Mouse (Mus musculus): Measurements from ENCODE around the gene Olfr206. TPM values are rescaled to one million over a fixed set of nuclear protein-coding genes. Genes with fewer than 3 reads are reported as not detected.
"Not testable (repeated sequence)": the region's sequence is repeated elsewhere in the genome, so short reads cannot be mapped to it uniquely, and the experiment has no call there.

The Olfr206 gene
- not detected for polyA plus RNA-seq (2012; fragmentation: generic; extraction: Trizol)

DNA sequence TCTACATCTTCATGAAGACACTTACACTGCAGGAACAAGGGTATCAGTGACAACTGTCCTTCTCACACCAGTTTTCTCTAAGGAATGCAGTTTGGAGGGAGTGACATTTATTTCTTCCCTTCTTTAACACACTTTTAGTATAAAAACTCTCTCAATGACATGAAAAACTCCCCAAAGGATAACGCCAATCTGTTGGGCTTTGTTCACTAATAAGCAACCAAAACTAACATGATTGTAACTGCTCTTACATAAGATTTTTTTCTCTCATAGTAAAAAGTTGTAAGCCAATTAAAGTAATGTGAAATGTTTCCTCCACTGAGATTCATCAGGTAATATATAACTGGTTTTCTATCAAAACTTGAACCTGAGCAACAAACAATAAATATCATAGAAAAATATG lies at the start of gene Olfr206:
Gene Olfr206 (minus strand): TSS at position 101 of the 400 bp plus-strand sequence.
- H3K36me3 ChIP-seq (ENCODE audit: control insufficient read depth, insufficient read depth): no peaks in the 10 kb centered on the region
- no peak within 1 kb of the TSS for H3ac ChIP-seq (ENCODE audit: control insufficient read depth, insufficient read length)
- H3K4me3 ChIP-seq: no peak within 1 kb of the TSS
- no peaks in the 10 kb centered on the region for H3K27me3 ChIP-seq (ENCODE audit: control insufficient read depth, insufficient read depth, insufficient read length)
- H3K79me2 ChIP-seq (ENCODE audit: control insufficient read depth, insufficient read depth): no peaks in the 10 kb centered on the region
- H3K4me2 ChIP-seq (ENCODE audit: low read depth): no peak within 1 kb of the TSS
- no peak for TF ChIP-seq POLR2A (IDR thresholded peaks at IDR 0.05; ENCODE audit: insufficient read length, low read depth)
- no peak for TF ChIP-seq REST (IDR thresholded peaks at IDR 0.05; ENCODE audit: insufficient read depth, insufficient read length)

- no peak for TF ChIP-seq E2F4 (IDR thresholded peaks at IDR 0.05; ENCODE audit: insufficient read depth)
- no peak for TF ChIP-seq POLR2AphosphoS2 (IDR thresholded peaks at IDR 0.05; ENCODE audit: insufficient read length, low read depth)
- TF ChIP-seq MYOG (IDR thresholded peaks at IDR 0.05; ENCODE audit: control insufficient read depth in 1 of 3, insufficient read depth in 1 of 3, insufficient read length in 2 of 3, low read depth in 2 of 3): no peak
- no peak for TF ChIP-seq USF1 (IDR thresholded peaks at IDR 0.05; ENCODE audit: low read depth)
- no peak for TF ChIP-seq TCF12 (IDR thresholded peaks at IDR 0.05; ENCODE audit: insufficient read depth, poor library complexity, severe bottlenecking)
- TF ChIP-seq SRF (IDR thresholded peaks at IDR 0.05; ENCODE audit: control insufficient read depth, insufficient read length, low read depth): no peak
- TF ChIP-seq MYOD1 (IDR thresholded peaks at IDR 0.05; ENCODE audit: control insufficient read depth in 1 of 3, insufficient read length in 2 of 3, low read depth in 2 of 3): no peak
- TF ChIP-seq REST (IDR thresholded peaks at IDR 0.05; ENCODE audit: insufficient read depth, insufficient read length): no peak
- no peak for TF ChIP-seq CEBPB (IDR thresholded peaks at IDR 0.05; ENCODE audit: insufficient read depth, poor library complexity, severe bottlenecking)
- no peak for TF ChIP-seq MAX (IDR thresholded peaks at IDR 0.05; ENCODE audit: low read depth)
- TF ChIP-seq TCF3 (IDR thresholded peaks at IDR 0.05; ENCODE audit: insufficient read length, low read depth): no peak
- no peak for TF ChIP-seq POLR2A (IDR thresholded peaks at IDR 0.05; ENCODE audit: insufficient read length, low read depth)
- Histone ChIP-seq H3K4me3 (no peak overlapping the region), H3K27me3 (ENCODE audit: control insufficient read depth, insufficient read depth, insufficient read length) (no peaks in the 10 kb centered on the region), H3K79me2 (ENCODE audit: control insufficient read depth, insufficient read depth) (no peaks in the 10 kb centered on the region), H3ac (ENCODE audit: control insufficient read depth, insufficient read length) (no peak overlapping the region), H3K36me3 (ENCODE audit: control insufficient read depth, insufficient read depth) (no peaks in the 10 kb centered on the region), H3K4me2 (ENCODE audit: low read depth) (no peak overlapping the region)
Observed at GRCm38 (mm10) chr16:59393300-59393699, 44.3 kb upstream of the Olfr206 start.

GRCm38 (mm10) chr16:59363893-59364292 lies 14.8 kb upstream of the Olfr206 start, which contains the start of gene Olfr209:
Gene Olfr209, minus strand, starts transcription at chr16:59363993.
- H3K4me2 ChIP-seq (ENCODE audit: low read depth): no peak within 1 kb of the TSS
- H3K79me2 ChIP-seq (ENCODE audit: control insufficient read depth, insufficient read depth): no peaks in the 10 kb centered on the region
- no peak within 1 kb of the TSS for H3ac ChIP-seq (ENCODE audit: control insufficient read depth, insufficient read length)
- no peaks in the 10 kb centered on the region for H3K36me3 ChIP-seq (ENCODE audit: control insufficient read depth, insufficient read depth)
- TF ChIP-seq SRF (IDR thresholded peaks at IDR 0.05; ENCODE audit: control insufficient read depth, insufficient read length, low read depth): no peak
- TF ChIP-seq E2F4 (IDR thresholded peaks at IDR 0.05; ENCODE audit: insufficient read depth): no peak
- no peak for TF ChIP-seq MYOG (IDR thresholded peaks at IDR 0.05; ENCODE audit: control insufficient read depth in 1 of 3, insufficient read depth in 1 of 3, insufficient read length in 2 of 3, low read depth in 2 of 3)
- TF ChIP-seq MYOD1 (IDR thresholded peaks at IDR 0.05; ENCODE audit: control insufficient read depth in 1 of 3, insufficient read length in 2 of 3, low read depth in 2 of 3): no peak
- H3K4me3 ChIP-seq: no peak within 1 kb of the TSS
- H3K27me3 ChIP-seq (ENCODE audit: control insufficient read depth, insufficient read depth, insufficient read length): no peaks in the 10 kb centered on the region

DNA sequence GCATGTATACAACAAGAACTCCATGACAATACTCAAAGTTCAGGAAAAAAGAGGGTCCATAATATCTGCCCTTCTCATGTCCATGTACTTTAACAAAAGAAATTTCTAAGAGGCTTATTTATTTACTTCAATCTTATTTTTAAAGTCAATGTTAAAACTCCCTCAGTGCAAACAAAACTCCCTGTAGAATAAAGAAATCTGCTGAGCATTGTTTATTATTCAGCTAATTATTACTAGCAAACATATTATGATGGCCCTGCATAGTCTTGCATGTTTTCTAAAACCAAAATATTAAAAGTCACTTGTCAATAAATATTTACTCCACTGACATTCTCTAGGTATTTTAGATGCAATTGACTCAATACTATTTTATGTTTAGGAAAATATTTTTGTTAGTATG lies 18.0 kb downstream of the Olfr206 start, which contains the start of gene Olfr205:
Gene Olfr205 (minus strand): TSS at position 101 of the 400 bp plus-strand sequence.
- H3K27me3 ChIP-seq (ENCODE audit: control insufficient read depth, insufficient read depth, insufficient read length): no peaks in the 10 kb centered on the region
- no peak within 1 kb of the TSS for H3K4me3 ChIP-seq
- no peaks in the 10 kb centered on the region for H3K79me2 ChIP-seq (ENCODE audit: control insufficient read depth, insufficient read depth)
- H3ac ChIP-seq (ENCODE audit: control insufficient read depth, insufficient read length): no peak within 1 kb of the TSS
- H3K4me2 ChIP-seq (ENCODE audit: low read depth): no peak within 1 kb of the TSS
- TF ChIP-seq MYOG (IDR thresholded peaks at IDR 0.05; ENCODE audit: control insufficient read depth in 1 of 3, insufficient read depth in 1 of 3, insufficient read length in 2 of 3, low read depth in 2 of 3): no peak
- no peak for TF ChIP-seq POLR2A (IDR thresholded peaks at IDR 0.05; ENCODE audit: insufficient read length, low read depth)
- TF ChIP-seq SRF (IDR thresholded peaks at IDR 0.05; ENCODE audit: control insufficient read depth, insufficient read length, low read depth): no peak
- TF ChIP-seq TCF12 (IDR thresholded peaks at IDR 0.05; ENCODE audit: insufficient read depth, poor library complexity, severe bottlenecking): no peak
- no peak for TF ChIP-seq REST (IDR thresholded peaks at IDR 0.05; ENCODE audit: insufficient read depth, insufficient read length)
- no peak for TF ChIP-seq TCF3 (IDR thresholded peaks at IDR 0.05; ENCODE audit: insufficient read length, low read depth)
- no peak for TF ChIP-seq MYOD1 (IDR thresholded peaks at IDR 0.05; ENCODE audit: control insufficient read depth in 1 of 3, insufficient read length in 2 of 3, low read depth in 2 of 3)
- TF ChIP-seq CEBPB (IDR thresholded peaks at IDR 0.05; ENCODE audit: insufficient read depth, poor library complexity, severe bottlenecking): no peak
- no peak for TF ChIP-seq USF1 (IDR thresholded peaks at IDR 0.05; ENCODE audit: low read depth)
- no peak for TF ChIP-seq POLR2AphosphoS2 (IDR thresholded peaks at IDR 0.05; ENCODE audit: insufficient read length, low read depth)
- TF ChIP-seq MAX (IDR thresholded peaks at IDR 0.05; ENCODE audit: low read depth): no peak
- no peak for TF ChIP-seq E2F4 (IDR thresholded peaks at IDR 0.05; ENCODE audit: insufficient read depth)
- H3K36me3 ChIP-seq (ENCODE audit: control insufficient read depth, insufficient read depth): no peaks in the 10 kb centered on the region

DNA sequence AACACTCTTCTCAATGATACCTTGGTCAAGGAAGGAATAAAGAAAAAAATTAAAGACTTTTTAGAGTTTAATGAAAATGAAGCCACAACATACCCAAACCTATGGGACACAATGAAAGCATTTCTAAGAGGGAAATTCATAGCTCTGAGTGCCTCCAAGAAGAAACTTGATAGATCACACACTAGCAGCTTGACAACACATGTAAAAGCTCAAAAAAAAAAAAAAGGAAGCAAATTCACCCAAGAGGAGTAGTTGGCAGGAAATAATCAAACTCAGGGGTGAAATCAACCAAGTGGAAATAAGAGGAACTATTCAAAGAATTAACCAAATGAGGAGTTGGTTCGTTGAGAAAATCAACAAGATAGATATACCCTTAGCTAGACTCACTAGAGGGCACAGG lies 25.8 kb downstream of the Olfr206 start:
- H3K4me2 ChIP-seq (ENCODE audit: low read depth); H3K36me3 ChIP-seq (ENCODE audit: control insufficient read depth, insufficient read depth); H3K79me2 ChIP-seq (ENCODE audit: control insufficient read depth, insufficient read depth); H3K27me3 ChIP-seq (ENCODE audit: control insufficient read depth, insufficient read depth, insufficient read length); H3K4me3 ChIP-seq; H3ac ChIP-seq (ENCODE audit: control insufficient read depth, insufficient read length): not testable (repeated sequence)

Data from myocyte (in vitro differentiated cells).